ENCODE assay signal across 21 mouse cellular contexts in genomic region chr3:69803137-69803536, GRCm38 (mm10).
"Had no signal": no experiment of that assay in that cellular context is flagged by ENCODE, and none has a peak within 500 bp of the region (broad histone marks: within the 10 kb centered on the region; RNA-seq: fewer than 3 reads in every experiment).

No protein-coding gene starts in this region.

- ATAC-seq: forebrain, embryonic 13.5 days; forebrain, embryonic 14.5 days; forebrain, embryonic 15.5 days; forebrain, embryonic 16.5 days; forebrain, postnatal 0 days had no signal

- DNase-seq: cerebellum, adult 2 months; cerebellum, adult 8-10 months; cerebellum, adult 9-10 months; cerebellum, adult 9-11 months; cerebellum, postnatal 10 days; cerebellum, postnatal 14 days; cerebellum, postnatal 25 days; embryo, embryonic 11 days; forebrain, postnatal 0 days; gastrocnemius, adult 2 months; gastrocnemius, postnatal 10 days; gastrocnemius, postnatal 14 days; gastrocnemius, postnatal 25 days; gastrocnemius, postnatal 36 days; heart, adult 11 months; heart, adult 18-20 months; heart, adult 2 months had no signal
